Mouse (Mus musculus): ENCODE measurements around the gene Ano2. TPM values are rescaled to one million over a fixed set of nuclear protein-coding genes. Genes with fewer than 3 reads are reported as not detected.

Ano2 gene
- polyA plus RNA-seq, 1 experiment from 2014 or later = 0.18 TPM

GRCm38 (mm10) chr6:125922746-125923145, 232.5 kb downstream of the Ano2 start:
- Histone ChIP-seq H3K9ac (replicated peaks; ENCODE audit: low read depth) (no peak overlapping the region), H3K4me3 (ENCODE audit: low read depth, low read length) (no peak overlapping the region), H3K9me3 (ENCODE audit: low read length) (no peaks in the 10 kb centered on the region), H3K4me1 (ENCODE audit: insufficient read depth, low read depth, low read length) (no peaks in the 10 kb centered on the region), H3K4me2 (replicated peaks; ENCODE audit: low read depth, low read length) (no peak overlapping the region), H3K27me3 (replicated peaks; ENCODE audit: insufficient read depth, low read length) (no peaks in the 10 kb centered on the region), H3K27ac (ENCODE audit: low read length) (no peak overlapping the region), H3K36me3 (ENCODE audit: insufficient read depth, low read length) (no peaks in the 10 kb centered on the region)
- ATAC-seq (no peak), DNase-seq (ENCODE audit: low spot score) (peak; percentile 9)
- 38% methylated on average over 3 of the region's 3 CpGs for WGBS
- TF ChIP-seq CTCF (IDR thresholded peaks at IDR 0.05) = no peak
- TF ChIP-seq EP300 (IDR thresholded peaks at IDR 0.05) = no peak

DNA sequence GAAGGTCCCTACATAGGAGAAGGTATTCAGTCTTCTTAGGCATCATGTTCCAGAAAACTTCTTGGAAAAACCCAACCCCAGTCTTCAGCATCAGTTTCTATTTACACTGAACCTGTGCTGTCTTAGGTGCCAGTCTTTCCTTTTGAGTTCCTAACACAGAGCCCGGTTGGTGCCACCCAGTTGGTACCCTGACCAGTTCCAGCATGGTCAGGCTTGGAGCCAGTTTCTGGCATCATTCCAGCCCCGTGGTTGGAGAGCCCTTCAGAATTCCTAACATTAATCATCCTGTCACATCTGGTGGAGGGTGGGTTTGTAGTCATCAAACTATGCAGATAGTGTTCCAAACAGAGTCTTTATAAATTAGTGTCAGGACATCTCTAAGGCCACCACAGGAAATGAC, 234.8 kb downstream of the Ano2 start:
- Histone ChIP-seq H3K4me1 (ENCODE audit: insufficient read depth, low read depth, low read length) (no peaks in the 10 kb centered on the region), H3K9me3 (ENCODE audit: low read length) (no peaks in the 10 kb centered on the region), H3K27me3 (replicated peaks; ENCODE audit: insufficient read depth, low read length) (no peaks in the 10 kb centered on the region), H3K4me3 (ENCODE audit: low read depth, low read length) (no peak overlapping the region), H3K4me2 (replicated peaks; ENCODE audit: low read depth, low read length) (no peak overlapping the region), H3K27ac (ENCODE audit: low read length) (no peak overlapping the region), H3K36me3 (ENCODE audit: insufficient read depth, low read length) (no peaks in the 10 kb centered on the region), H3K9ac (replicated peaks; ENCODE audit: low read depth) (no peak overlapping the region)
- TF ChIP-seq CTCF (IDR thresholded peaks at IDR 0.05) = no peak
- TF ChIP-seq EP300 (IDR thresholded peaks at IDR 0.05) = no peak
- ATAC-seq = no peak
- DNase-seq (ENCODE audit: low spot score) = no peak
- WGBS = 33% methylated on average over 2 of the region's 2 CpGs

- no peak for TF ChIP-seq CTCF (IDR thresholded peaks at IDR 0.05)
- TF ChIP-seq EP300 (IDR thresholded peaks at IDR 0.05) = no peak
- ATAC-seq = no peak
- no peaks in the 10 kb centered on the region for H3K36me3 ChIP-seq (ENCODE audit: insufficient read depth, low read length)
- H3K9ac ChIP-seq (replicated peaks; ENCODE audit: low read depth) = no peak overlapping the region
- DNase-seq (ENCODE audit: low spot score) = no peak
- H3K27ac ChIP-seq (ENCODE audit: low read length) = no peak overlapping the region
- H3K4me3 ChIP-seq (ENCODE audit: low read depth, low read length) = no peak overlapping the region
- 83% methylated on average over 3 of the region's 3 CpGs for WGBS
- H3K4me2 ChIP-seq (replicated peaks; ENCODE audit: low read depth, low read length) = no peak overlapping the region
- no peaks in the 10 kb centered on the region for H3K4me1 ChIP-seq (ENCODE audit: insufficient read depth, low read depth, low read length)
- H3K9me3 ChIP-seq (ENCODE audit: low read length) = no peaks in the 10 kb centered on the region
- no peaks in the 10 kb centered on the region for H3K27me3 ChIP-seq (replicated peaks; ENCODE audit: insufficient read depth, low read length)
Observed at GRCm38 (mm10) chr6:125925861-125926260, 235.6 kb downstream of the Ano2 start.

DNA sequence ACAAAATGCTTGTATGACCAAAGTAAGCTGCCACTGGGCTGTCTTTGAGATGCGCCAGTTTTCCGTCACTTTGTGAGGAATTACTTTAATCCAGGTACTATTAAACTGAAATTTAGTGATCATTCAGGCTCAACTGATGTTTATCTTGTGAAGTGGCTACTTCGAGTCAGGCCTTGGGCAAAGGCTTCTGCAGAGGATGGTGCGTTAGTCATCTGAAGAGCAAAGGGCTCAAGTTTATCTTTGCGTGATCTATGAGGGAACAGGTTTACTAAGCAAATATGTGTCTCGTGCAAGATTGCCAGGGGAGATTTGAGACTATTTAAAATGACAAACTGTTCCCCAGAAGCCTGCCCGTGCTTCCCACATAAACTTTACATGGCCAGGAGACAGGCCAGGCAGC, 241.7 kb downstream of the Ano2 start:
- Histone ChIP-seq H3K9me3 (ENCODE audit: low read length) (no peaks in the 10 kb centered on the region), H3K27ac (ENCODE audit: low read length) (no peak overlapping the region), H3K27me3 (replicated peaks; ENCODE audit: insufficient read depth, low read length) (no peaks in the 10 kb centered on the region), H3K4me3 (ENCODE audit: low read depth, low read length) (no peak overlapping the region), H3K4me2 (replicated peaks; ENCODE audit: low read depth, low read length) (no peak overlapping the region), H3K36me3 (ENCODE audit: insufficient read depth, low read length) (no peaks in the 10 kb centered on the region), H3K4me1 (ENCODE audit: insufficient read depth, low read depth, low read length) (no peaks in the 10 kb centered on the region), H3K9ac (replicated peaks; ENCODE audit: low read depth) (no peak overlapping the region)
- DNase-seq (ENCODE audit: low spot score) (no peak), ATAC-seq (no peak)
- TF ChIP-seq CTCF (IDR thresholded peaks at IDR 0.05) = no peak
- no peak for TF ChIP-seq EP300 (IDR thresholded peaks at IDR 0.05)
- WGBS = 44% methylated on average over 7 of the region's 7 CpGs

- Histone ChIP-seq H3K4me1 (ENCODE audit: insufficient read depth, low read depth, low read length) (no peaks in the 10 kb centered on the region), H3K36me3 (ENCODE audit: insufficient read depth, low read length) (no peaks in the 10 kb centered on the region), H3K4me2 (replicated peaks; ENCODE audit: low read depth, low read length) (no peak overlapping the region), H3K4me3 (ENCODE audit: low read depth, low read length) (no peak overlapping the region), H3K27me3 (replicated peaks; ENCODE audit: insufficient read depth, low read length) (no peaks in the 10 kb centered on the region), H3K9me3 (ENCODE audit: low read length) (no peaks in the 10 kb centered on the region), H3K9ac (replicated peaks; ENCODE audit: low read depth) (no peak overlapping the region), H3K27ac (ENCODE audit: low read length) (no peak overlapping the region)
- peak; percentile 83 for TF ChIP-seq CTCF (IDR thresholded peaks at IDR 0.05)
- TF ChIP-seq EP300 (IDR thresholded peaks at IDR 0.05) = no peak
- DNase-seq (ENCODE audit: low spot score) (peak; percentile 56), ATAC-seq (no peak)
- 14% methylated on average over 3 of the region's 3 CpGs for WGBS
Observed at GRCm38 (mm10) chr6:125954965-125955364, 264.7 kb downstream of the Ano2 start.

DNA sequence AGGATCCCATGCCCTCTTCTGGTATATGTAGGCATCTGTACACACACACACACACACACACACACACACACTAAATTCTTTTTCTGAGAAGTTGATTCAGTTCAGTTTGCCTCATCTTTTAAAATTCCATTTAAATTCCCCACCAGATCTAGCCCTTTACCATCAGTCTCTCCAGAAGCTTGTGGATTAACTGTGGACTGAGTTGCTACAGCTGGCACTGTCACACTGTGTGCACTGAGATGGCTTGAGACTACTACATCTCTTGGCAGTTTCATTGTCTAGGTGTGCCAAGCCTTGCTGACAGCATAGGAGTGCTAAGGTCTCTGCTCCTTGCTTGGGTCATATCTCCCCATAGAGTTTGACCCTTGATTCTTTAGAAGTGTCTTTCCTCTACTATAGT, 283.3 kb downstream of the Ano2 start:
- Histone ChIP-seq H3K4me1 (ENCODE audit: insufficient read depth, low read depth, low read length) (no peaks in the 10 kb centered on the region), H3K36me3 (ENCODE audit: insufficient read depth, low read length) (no peaks in the 10 kb centered on the region), H3K4me3 (ENCODE audit: low read depth, low read length) (no peak overlapping the region), H3K27ac (ENCODE audit: low read length) (no peak overlapping the region), H3K4me2 (replicated peaks; ENCODE audit: low read depth, low read length) (no peak overlapping the region), H3K9ac (replicated peaks; ENCODE audit: low read depth) (no peak overlapping the region), H3K9me3 (ENCODE audit: low read length) (no peaks in the 10 kb centered on the region), H3K27me3 (replicated peaks; ENCODE audit: insufficient read depth, low read length) (no peaks in the 10 kb centered on the region)
- DNase-seq (ENCODE audit: low spot score) = peak; percentile 64
- ATAC-seq = peak; percentile 73; the same call in 1 of the 2 replicates
- TF ChIP-seq EP300 (IDR thresholded peaks at IDR 0.05) = peak; percentile 23; the same call in 1 of the 2 replicates
- TF ChIP-seq CTCF (IDR thresholded peaks at IDR 0.05) = 0 out of 2 replicates have a peak, but pooled peaks have one; percentile 5
